In genomic region chr14:118132642-118132977, GRCm38 (mm10) we compare ENCODE assay signal across 8 mouse cellular contexts. TPM values are rescaled to one million over a fixed set of nuclear protein-coding genes. Genes with fewer than 3 reads are reported as not detected.
A peak's percentile ranks its signal among the peaks of the same experiment; 100 is the strongest.
DNase-seq lines count a peak whose midpoint lies in the region; ATAC-seq and TF ChIP-seq lines count a peak whose summit lies in the region.

TSS of gene Tgds (minus strand) at chr14:118132755.

- H3K36me3 ChIP-seq in G1E (replicated peaks): peaks cover 37% of the 10 kb centered on the region
- H3K36me3 ChIP-seq in forebrain, embryonic 16.5 days (ENCODE audit: control insufficient read depth, insufficient read depth): no peaks in the 10 kb centered on the region
- H3K36me3 ChIP-seq in lung, embryonic 14.5 days (ENCODE audit: insufficient read depth): peaks cover 25% of the 10 kb centered on the region
- peaks cover 8% of the 10 kb centered on the region for H3K36me3 ChIP-seq in thymus, adult 2 months (ENCODE audit: control insufficient read depth, insufficient read depth, low read length)

- TF ChIP-seq POLR2A in olfactory bulb, adult 2 months (IDR thresholded peaks at IDR 0.05; ENCODE audit: insufficient read depth, low read depth, low read length): peak; percentile 98
- peak; percentile 96 for TF ChIP-seq POLR2A in thymus, adult 2 months (IDR thresholded peaks at IDR 0.05; ENCODE audit: control insufficient read depth, extremely low read depth, insufficient read depth, low read length, poor library complexity)

- no peaks in the 10 kb centered on the region for H3K27me3 ChIP-seq in G1E (ENCODE audit: insufficient read depth, low read length)
- H3K27me3 ChIP-seq in forebrain, embryonic 16.5 days (replicated peaks; ENCODE audit: control insufficient read depth, insufficient read depth, low read length): no peaks in the 10 kb centered on the region
- no peaks in the 10 kb centered on the region for H3K27me3 ChIP-seq in lung, embryonic 14.5 days (ENCODE audit: insufficient read depth, low read length)
- H3K27me3 ChIP-seq in thymus, adult 2 months (ENCODE audit: control insufficient read depth, insufficient read depth, low read length): no peaks in the 10 kb centered on the region

- intact Hi-C loops in heart, postnatal 36 days (cut with DNase I): loop anchor here (5.0 kb wide), 2 partner anchors 125 to 805 kb away; partner anchors contain the start of gene Dnajc3

- peak within 1 kb of the TSS; percentile 81 for H3K4me3 ChIP-seq in G1E (ENCODE audit: low read depth, low read length)
- H3K4me3 ChIP-seq in forebrain, embryonic 16.5 days (replicated peaks; ENCODE audit: low read length): peak within 1 kb of the TSS; percentile 54
- H3K4me3 ChIP-seq in layer of hippocampus, adult 2 months: peak within 1 kb of the TSS; percentile 92
- H3K4me3 ChIP-seq in lung, embryonic 14.5 days (ENCODE audit: low read depth, low read length): peak within 1 kb of the TSS; percentile 75
- H3K4me3 ChIP-seq in olfactory bulb, adult 2 months (ENCODE audit: insufficient read depth, low read depth, low read length): peak within 1 kb of the TSS; percentile 90
- H3K4me3 ChIP-seq in thymus, adult 2 months (ENCODE audit: control insufficient read depth, insufficient read depth, low read length): peak within 1 kb of the TSS; percentile 86

- H3K4me1 ChIP-seq in G1E (ENCODE audit: insufficient read depth, low read depth, low read length): peaks cover 62% of the 10 kb centered on the region
- H3K4me1 ChIP-seq in forebrain, embryonic 16.5 days (replicated peaks; ENCODE audit: control insufficient read depth, insufficient read depth, low read length): peaks cover 13% of the 10 kb centered on the region
- peaks cover 4% of the 10 kb centered on the region; the same call in 1 of the 2 replicates for H3K4me1 ChIP-seq in lung, embryonic 14.5 days (ENCODE audit: insufficient read depth)
- H3K4me1 ChIP-seq in olfactory bulb, adult 2 months (ENCODE audit: control insufficient read depth, insufficient read depth, low read length): peaks cover 2% of the 10 kb centered on the region
- peaks cover 9% of the 10 kb centered on the region for H3K4me1 ChIP-seq in thymus, adult 2 months (replicated peaks; ENCODE audit: control insufficient read depth, insufficient read depth, low read length)

- H3K9me3 ChIP-seq in G1E (replicated peaks): no peaks in the 10 kb centered on the region
- no peaks in the 10 kb centered on the region for H3K9me3 ChIP-seq in forebrain, embryonic 16.5 days (ENCODE audit: control insufficient read depth, low read length)
- H3K9me3 ChIP-seq in lung, embryonic 14.5 days (ENCODE audit: low read depth, low read length): no peaks in the 10 kb centered on the region

- ATAC-seq in G1E (ENCODE audit: extremely low read depth, insufficient number of reproducible peaks, low FRiP score, poor library complexity, severe bottlenecking): peak; percentile 58
- peak; percentile 76 for ATAC-seq in forebrain, embryonic 16.5 days
- peak; percentile 79 for ATAC-seq in lung, embryonic 14.5 days (ENCODE audit: insufficient read depth)

- H3K4me2 ChIP-seq in forebrain, embryonic 16.5 days (ENCODE audit: low read length): peak within 1 kb of the TSS; percentile 86
- H3K4me2 ChIP-seq in lung, embryonic 14.5 days: peak within 1 kb of the TSS; percentile 68

- no peak for TF ChIP-seq CTCF in G1E (IDR thresholded peaks at IDR 0.05; ENCODE audit: low read depth, low read length)
- TF ChIP-seq CTCF in layer of hippocampus, adult 2 months (conservative IDR thresholded peaks at IDR 0.05): no peak
- TF ChIP-seq CTCF in lung, embryonic 14.5 days (IDR thresholded peaks at IDR 0.05; ENCODE audit: low read depth): no peak
- no peak for TF ChIP-seq CTCF in olfactory bulb, adult 2 months (IDR thresholded peaks at IDR 0.05; ENCODE audit: insufficient read depth, low read depth, low read length)
- TF ChIP-seq CTCF in thymus, adult 2 months (IDR thresholded peaks at IDR 0.05; ENCODE audit: borderline replicate concordance, control insufficient read depth, extremely low read depth, insufficient read depth, low read length, poor library complexity): no peak

- H3K27ac ChIP-seq in forebrain, embryonic 16.5 days (ENCODE audit: low read length): no peak within 1 kb of the TSS
- H3K27ac ChIP-seq in layer of hippocampus, adult 2 months: peak within 1 kb of the TSS; percentile 94
- H3K27ac ChIP-seq in lung, embryonic 14.5 days (ENCODE audit: low read depth): no peak within 1 kb of the TSS
- peak within 1 kb of the TSS; percentile 49 for H3K27ac ChIP-seq in olfactory bulb, adult 2 months (ENCODE audit: insufficient read depth, low read depth, low read length)
- H3K27ac ChIP-seq in thymus, adult 2 months (ENCODE audit: control insufficient read depth, insufficient read depth, low read length): no peak within 1 kb of the TSS

- peak; percentile 85 for DNase-seq in G1E (ENCODE audit: low spot score)
- DNase-seq in cerebellum, adult 18-20 months: peak; percentile 99
- DNase-seq in heart, postnatal 36 days: peak; percentile 95 to 99
- DNase-seq in layer of hippocampus, adult 2 months (ENCODE audit: low spot score in 2 of 2): peak; percentile 98 to 99
- DNase-seq in lung, embryonic 14.5 days: peak; percentile 100
- peak; percentile 98 for DNase-seq in thymus, adult 2 months

- WGBS in forebrain, embryonic 16.5 days: 0% methylated on average over 28 of the region's 28 CpGs
- under 1% methylated on average over 28 of the region's 28 CpGs for WGBS in lung, embryonic 14.5 days
- WGBS in olfactory bulb, adult 2 months: under 1% methylated on average over 28 of the region's 28 CpGs
- WGBS in thymus, adult 2 months: under 1% methylated on average over 28 of the region's 28 CpGs

- peak within 1 kb of the TSS; percentile 59 for H3K9ac ChIP-seq in forebrain, embryonic 16.5 days (replicated peaks; ENCODE audit: low read depth, low read length)
- peak within 1 kb of the TSS; percentile 78 for H3K9ac ChIP-seq in lung, embryonic 14.5 days

RNA-seq across cellular contexts. Expression of gene Tgds, which starts in this region (rescaled TPM):
- total RNA-seq in G1E (2014; fragmentation: Nextera tagmentation) (20.0 and 29.9 TPM in 2 replicates), G1E (2017) (8.5 and 12.2 TPM in 2 replicates)
- 3.1 and 6.5 TPM in 2 replicates for polyA plus RNA-seq in G1E (2012)
- 20.2 and 22.8 TPM in 2 replicates for polyA plus RNA-seq in forebrain, embryonic 16.5 days (2015; fragmentation: Nextera tagmentation; extraction: Ambion mirVana)
- total RNA-seq in heart, postnatal 36 days (2021): 1 to 10 TPM; 9.2 to 9.6 TPM
- total RNA-seq in layer of hippocampus, adult 2 months (2021): 10 to 100 TPM in 1 of 2 experiments, 1 to 10 TPM in 1; 8.3 to 15.1 TPM
- polyA plus RNA-seq in lung, embryonic 14.5 days (2014; fragmentation: Nextera tagmentation; extraction: Ambion mirVana): 32.6 and 33.0 TPM in 2 replicates
- not detected in 2 replicates for polyA plus RNA-seq in olfactory bulb, adult 2 months (2012; ENCODE audit: insufficient read depth, insufficient read length, low replicate concordance, missing spikeins)
- 13.2 and 13.7 TPM in 2 replicates for polyA plus RNA-seq in thymus, adult 2 months (2012; rRNA removed)

Comparison
In these comparisons a context has a peak if more than half of its experiments do, and no peak if none do; other contexts are left out.
1. H3K27ac ChIP-seq: peak in layer of hippocampus, adult 2 months (single experiment) and olfactory bulb, adult 2 months (single experiment); none in forebrain, embryonic 16.5 days (single experiment), lung, embryonic 14.5 days (single experiment) and thymus, adult 2 months (single experiment).
2. Peak in every context shown above with its lines, with median percentiles within 50 percentile points of each other: ATAC-seq, DNase-seq and H3K4me3 ChIP-seq.